Mouse (Mus musculus) CD4-positive, CD25-positive, alpha-beta regulatory T cell, adult 2 months (primary cell): Measurements from ENCODE around the gene Krt90.
"Not testable (repeated sequence)": the region's sequence is repeated elsewhere in the genome, so short reads cannot be mapped to it uniquely, and the experiment has no call there.

ENCODE experiments used
- DNase-seq: peaks from one replicate; pipeline ENCODE4 v3.0.0-alpha.2; 2012; ENCODE audit warnings: low read depth, low spot score

Krt90 gene

DNA sequence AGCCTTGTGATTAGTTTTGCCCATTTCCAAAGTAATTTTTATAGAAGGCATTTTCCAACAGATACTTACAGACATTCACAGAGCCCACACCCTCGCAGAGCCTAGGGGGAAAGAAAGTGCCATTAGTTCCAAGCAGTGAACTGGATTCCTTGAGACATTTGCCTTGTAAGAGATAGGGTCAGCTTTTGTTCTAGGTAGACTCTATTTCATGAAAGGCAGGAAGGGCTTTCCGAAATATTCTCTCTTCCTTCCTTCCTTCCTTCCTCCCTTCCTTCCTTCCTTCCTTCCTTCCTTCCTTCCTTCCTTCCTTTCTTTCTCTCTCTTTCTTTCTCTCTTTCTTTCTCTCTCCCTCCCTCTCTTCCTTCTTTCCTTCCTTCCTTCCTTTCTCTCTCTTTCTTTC, 45.6 kb downstream of the Krt90 start, which contains the start of gene Gm49425:
Gm49425 (minus strand) TSS at position 101 of the 400 bp plus-strand sequence.
- DNase-seq = not testable (repeated sequence)

DNA sequence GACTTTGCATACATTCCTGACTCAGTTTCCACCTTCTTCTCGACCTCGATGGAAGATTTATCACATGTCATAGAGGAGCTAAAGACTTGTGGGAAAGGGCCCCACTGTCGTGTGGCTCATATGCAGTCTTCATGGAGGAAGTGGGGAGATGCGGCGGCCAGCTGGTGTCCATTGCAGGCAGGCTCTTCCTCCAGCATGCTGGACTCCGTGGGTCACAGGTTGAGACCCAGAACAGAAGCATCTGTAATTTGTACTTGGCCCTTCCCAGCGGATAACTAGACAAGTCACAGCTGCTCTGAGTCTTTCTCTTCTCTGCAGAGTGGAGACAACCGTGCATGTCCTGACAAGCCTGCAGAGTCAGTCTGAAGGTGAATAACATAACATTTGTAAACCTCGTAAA, 54.5 kb downstream of the Krt90 start:
- DNase-seq = no peak

DNA sequence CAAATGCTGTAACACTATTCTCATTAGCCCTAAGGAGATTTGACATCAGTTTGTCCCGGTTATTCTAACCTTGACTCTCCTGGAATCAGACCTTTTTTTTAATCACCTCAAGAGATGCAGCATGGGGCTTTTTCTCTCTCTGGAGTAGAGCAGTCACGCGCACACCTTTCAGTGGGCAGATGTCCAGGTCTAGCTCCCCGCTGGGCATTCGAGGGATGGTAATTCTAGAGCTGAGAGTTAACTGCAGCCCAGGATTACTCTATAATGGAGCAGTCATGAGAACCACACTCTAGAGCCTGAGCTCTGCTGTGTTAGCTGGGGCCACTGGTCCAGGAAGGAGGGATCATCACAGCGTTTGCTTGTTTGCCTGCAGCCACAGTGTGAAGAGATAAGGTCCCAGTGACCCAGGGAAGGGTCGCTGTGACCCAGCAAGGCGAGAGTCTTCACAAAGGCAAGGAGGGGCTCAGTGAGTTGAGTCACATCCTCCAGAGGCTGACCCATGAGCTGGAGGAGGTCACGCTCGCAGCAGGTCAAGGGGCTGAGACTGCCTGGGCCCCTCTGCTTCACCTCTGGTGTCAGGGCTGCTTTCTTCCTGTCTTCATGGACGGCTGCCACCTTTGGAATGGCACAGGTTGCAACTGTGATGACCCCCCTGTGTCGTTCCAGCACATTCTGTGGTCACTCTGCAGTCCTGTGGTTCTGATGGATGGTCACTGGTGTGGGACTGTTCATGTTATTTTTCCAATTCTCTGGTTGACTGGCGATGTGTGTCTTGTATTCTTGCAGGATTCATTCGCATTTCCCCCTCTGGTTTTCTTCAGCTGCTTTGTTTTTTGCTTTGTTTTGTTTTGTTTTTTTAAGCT, 55.6 kb downstream of the Krt90 start:
- DNase-seq = no peak
